Mouse (Mus musculus): Measurements from ENCODE around the gene Alg12.
A peak's percentile ranks its signal among the peaks of the same experiment; 100 is the strongest.

The Alg12 gene

DNA sequence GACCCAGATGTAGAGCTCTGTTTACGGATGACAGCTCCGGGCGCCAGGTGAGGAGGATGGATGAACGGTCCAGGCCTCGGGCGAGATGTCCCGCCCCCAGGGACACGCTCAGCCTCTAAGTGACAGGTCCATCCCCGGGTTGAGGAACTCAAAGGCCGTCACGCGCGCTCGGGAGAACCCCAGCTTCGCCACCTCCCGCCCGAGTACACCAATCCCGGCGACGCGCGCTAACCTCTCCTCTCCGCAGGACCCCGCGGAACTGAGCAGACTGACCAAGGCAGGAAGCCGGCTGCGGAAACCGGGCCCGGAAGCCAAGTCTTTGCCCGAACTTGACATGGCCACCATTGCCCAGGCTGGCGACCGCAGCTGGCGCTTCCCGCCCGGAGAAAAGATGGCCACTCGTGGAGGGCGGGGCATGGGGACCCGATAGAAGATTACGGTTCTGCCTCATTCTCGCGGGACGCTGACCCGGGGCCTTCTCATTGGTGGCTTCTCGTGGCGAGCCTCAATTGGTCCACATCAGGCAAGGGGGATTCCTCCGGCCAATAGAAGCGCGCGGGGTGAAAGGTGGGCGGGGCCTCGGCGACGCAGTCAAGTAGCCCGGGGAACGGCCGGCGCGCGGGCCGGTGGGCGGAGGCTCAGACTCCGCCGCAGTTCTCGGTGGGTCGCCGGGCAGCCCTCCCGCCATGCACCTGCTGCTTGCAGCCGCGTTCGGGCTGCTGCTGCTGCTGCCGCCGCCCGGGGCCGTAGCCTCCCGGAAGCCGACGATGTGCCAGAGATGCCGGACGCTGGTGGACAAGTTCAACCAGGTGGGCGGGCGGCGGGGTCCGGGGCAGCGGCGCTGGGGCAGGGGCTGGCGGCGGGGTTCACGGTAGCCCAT is at the start of gene Alg12, which contains the start of gene Creld2:
Gene Alg12, minus strand, starts transcription at position 293 of the 880 bp plus-strand sequence.
Gene Creld2, plus strand, starts transcription at position 621 of the 880 bp plus-strand sequence.
- peak; percentile 98 for DNase-seq (ENCODE audit: low spot score in 2 of 2)

DNA sequence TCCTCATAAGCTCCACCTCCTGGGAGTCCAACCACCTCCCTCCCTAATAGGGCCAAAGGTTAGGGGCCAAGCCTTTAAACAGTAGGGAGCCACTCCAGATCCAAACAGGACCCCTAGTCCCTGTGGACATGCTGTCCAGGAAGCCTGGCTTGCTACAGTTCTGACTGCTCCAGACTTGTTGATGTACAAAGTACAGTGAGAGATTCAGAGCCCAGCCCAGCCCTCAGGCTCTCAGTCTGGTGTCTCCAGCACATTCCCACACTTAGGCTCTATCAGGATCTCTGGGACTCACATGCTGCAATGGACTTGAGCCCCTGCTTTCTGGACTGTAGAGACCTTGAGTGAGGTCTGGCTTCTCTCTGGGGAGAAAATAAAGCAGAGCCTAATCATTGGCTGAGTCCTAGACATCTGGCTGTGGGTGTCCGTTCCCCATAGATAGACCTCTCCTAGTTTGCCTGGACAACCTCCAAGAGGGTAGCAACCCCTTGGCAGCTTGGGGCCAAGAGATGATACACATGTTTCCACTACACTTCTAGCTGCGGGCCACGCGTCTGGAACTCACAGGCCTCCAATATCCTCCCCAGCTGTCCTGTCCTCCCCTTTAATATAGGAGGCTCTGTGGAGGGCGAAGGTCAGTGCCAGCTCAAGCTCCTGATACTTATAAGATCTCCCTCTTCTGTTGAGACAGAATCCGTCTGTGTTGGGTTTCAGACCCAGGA is 49.1 kb upstream of the Alg12 start:
- DNase-seq (ENCODE audit: low spot score in 2 of 2) = no peak

DNA sequence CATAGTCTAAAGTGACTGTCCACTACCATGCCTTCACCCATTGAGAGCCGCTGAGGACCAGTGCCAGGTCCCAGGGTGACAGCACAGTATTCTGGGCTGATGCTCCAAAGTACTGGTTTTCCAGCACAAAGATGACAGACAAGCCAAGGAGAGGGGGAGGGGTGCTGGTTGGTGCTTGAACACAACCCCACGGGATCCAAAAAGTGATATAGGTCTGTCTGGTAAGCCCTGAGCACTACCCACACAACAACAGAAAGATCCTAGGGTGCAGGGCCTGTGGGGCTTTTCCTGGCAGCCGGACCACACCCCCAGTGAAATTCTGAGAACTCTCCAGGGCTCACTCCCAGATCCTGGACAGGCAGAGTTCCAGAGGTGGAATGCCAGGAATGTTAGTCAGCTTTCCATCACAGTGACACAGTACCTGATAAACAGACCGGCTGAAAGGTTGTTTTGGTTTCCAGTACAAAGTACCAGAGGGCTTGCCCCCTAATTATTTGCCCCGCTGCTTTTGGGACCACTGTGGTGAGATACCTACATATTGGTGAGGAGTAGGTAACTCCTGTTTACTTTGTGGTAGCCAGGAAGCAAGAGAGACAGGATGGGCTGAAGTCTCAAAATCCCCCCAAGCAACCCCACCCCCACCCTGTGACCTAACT is 48.4 kb upstream of the Alg12 start:
- DNase-seq (ENCODE audit: low spot score in 2 of 2) = no peak

DNA sequence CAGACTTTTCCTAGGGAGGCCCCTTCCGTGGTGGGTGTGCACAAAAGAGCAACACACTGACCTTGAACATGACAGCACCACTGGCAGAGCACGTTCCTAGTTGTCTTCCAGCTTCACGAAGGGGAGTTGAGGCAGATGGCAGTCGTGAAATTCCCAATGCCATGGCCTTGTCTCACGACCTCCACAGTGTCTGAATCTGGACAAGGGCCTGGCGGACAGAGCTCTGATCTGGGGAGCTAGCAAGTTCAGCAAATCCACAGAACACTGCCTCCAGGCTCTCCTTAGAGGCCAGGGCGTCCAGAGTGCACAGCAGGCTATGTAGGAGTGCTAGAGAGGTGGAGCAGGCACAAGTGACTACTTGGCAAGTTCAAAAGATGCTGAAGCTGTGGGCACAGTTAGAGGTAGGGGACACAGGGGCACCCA is 47.8 kb upstream of the Alg12 start:
- DNase-seq (ENCODE audit: low spot score in 2 of 2) = no peak

DNA sequence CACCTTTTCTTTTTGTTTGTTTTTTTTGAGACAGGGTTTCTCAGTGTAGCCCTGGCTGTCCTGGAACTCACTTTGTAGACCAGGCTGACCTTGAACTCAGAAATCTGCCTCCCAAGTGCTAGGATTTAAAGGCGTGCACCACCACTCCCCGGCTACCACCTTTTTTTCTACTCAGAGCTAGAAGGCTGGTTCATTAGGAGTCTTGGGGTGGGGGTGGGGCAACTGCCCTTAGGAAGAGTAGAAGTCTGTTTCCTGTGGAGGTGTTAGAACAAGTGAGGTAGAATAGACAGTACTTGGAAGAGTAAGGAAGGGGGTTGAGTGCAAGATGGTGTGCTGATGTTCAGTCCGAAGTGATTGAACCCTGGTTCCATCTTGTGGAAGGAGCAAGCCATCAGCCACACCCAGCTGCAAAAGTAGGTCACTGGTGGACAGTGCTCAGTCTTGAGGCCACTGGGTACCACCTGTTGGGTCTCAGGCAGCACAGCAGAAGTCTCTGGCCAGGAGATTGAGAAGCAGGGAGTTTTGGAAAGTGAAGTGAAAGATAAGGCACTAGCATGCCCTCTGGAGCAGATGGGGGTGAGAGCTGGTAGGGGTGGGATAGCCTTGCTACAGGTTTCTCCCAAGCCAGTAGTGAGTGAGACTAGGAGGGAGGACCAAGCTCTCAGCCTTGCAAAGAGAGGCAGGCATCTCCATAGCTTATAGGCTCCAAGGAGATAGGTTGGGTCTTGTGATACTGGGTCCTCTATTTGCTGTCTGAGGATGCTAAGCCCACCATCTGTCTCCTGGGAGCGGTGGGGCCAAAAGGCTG is 47.0 kb upstream of the Alg12 start:
- DNase-seq (ENCODE audit: low spot score in 2 of 2) = no peak

DNA sequence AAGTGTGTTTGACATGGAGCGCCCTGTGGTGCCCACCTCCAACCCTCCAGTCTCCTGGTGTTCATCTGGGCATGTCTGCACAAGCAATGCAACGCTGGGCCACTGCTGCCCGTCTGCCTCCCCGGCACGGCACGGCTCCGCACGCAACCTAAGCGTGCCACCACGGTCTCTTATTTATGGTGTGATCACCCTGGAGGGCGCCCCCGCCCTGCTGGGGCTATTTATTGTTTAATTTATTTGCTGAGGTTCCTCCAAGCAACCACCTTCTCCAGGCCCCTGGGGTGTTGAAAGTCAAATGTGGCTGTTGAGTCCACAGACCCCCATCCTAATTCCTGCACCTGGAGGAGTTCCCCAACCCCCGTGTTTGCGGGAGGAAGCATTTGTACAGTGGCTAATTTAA is 45.9 kb upstream of the Alg12 start:
- no peak for DNase-seq (ENCODE audit: low spot score in 2 of 2)

DNA sequence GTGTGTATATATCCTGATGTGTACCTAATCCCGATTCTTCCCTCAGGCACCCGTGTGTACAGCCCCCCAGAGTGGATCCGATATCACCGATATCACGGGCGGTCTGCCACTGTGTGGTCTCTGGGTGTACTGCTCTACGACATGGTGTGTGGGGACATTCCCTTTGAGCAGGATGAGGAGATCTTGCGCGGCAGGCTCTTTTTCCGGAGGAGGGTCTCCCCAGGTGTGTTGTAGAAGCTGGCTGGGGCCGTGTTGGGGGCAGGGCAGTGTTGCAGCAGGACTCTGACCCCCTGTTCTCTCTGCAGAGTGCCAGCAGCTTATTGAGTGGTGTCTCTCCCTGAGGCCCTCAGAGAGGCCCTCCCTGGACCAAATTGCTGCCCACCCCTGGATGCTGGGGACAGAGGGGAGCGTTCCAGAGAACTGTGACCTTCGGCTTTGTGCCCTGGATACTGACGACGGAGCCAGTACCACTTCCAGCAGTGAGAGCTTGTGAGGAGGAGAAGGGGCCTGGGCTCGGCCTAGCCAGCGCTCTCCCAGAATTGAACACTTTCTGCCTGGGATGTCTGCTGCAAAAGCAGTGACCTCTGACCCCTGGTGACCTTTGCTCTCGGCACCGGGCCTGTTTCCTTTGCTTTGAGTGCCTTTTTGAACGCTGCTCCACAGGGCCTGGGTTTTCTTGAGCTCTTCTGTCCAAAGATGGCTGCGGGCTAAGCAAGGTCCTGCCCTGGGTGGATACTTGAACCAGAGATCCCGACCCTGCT is 45.3 kb upstream of the Alg12 start:
- DNase-seq (ENCODE audit: low spot score in 2 of 2) = no peak

DNA sequence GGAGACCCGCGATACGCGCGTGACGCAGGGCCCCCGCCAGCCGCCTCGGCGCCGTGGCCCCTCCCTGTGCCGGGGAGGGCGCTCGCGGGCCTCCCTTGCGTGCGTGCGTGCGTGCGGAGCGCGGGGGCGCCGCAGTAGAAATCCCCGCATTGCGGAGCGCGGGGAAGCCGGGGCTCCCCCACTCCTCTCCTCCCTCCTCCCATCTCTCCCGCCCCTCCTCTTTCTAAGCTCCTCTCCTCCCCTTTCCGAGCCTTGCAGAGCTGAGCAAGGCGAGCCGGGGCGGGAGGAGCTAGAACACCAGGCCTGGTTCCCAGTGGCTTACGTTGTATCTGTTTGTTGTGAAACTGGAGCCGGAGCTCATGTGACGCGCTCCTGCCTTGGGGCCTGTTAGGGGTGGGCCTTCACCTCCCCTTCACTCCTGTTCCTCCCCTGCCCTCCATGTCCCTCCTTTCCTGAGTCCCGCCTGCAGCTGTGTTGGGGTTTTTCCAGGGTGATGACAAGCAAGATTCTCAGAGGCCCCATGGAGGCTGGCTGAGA is 44.6 kb upstream of the Alg12 start:
- DNase-seq (ENCODE audit: low spot score in 2 of 2) = peak; percentile 55 to 67

GRCm38 (mm10) chr15:88862881-88863694 is 44.0 kb upstream of the Alg12 start:
- peak in 1 of 2 experiments; percentile 49 for DNase-seq (ENCODE audit: low spot score in 2 of 2)

- DNase-seq (ENCODE audit: low spot score in 2 of 2) = peak; percentile 93 to 97
Measured at GRCm38 (mm10) chr15:88861772-88862622, 42.9 kb upstream of the Alg12 start, which contains the start of gene Pim3. TSS of gene Pim3 (plus strand) at chr15:88862186.

DNA sequence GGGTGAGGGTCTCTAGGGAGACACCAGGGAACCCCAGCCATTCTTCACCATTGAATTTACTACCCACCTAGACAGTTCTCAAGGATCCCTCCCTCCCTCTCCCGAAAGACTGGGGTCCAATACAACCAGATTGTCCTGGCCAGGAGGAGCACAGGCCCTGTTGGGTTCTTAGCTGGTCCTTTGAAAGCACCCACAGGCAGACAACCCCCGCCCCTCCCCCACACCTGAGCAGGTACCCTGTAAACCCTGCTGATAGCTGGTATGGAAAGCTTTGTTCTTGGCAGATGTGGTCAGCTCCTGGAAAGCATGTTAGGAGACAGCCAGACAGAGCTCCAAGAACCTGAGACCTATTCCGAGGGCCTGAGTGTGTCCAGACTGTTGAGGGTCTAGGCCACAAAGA is 41.7 kb upstream of the Alg12 start:
- no peak for DNase-seq (ENCODE audit: low spot score in 2 of 2)

DNA sequence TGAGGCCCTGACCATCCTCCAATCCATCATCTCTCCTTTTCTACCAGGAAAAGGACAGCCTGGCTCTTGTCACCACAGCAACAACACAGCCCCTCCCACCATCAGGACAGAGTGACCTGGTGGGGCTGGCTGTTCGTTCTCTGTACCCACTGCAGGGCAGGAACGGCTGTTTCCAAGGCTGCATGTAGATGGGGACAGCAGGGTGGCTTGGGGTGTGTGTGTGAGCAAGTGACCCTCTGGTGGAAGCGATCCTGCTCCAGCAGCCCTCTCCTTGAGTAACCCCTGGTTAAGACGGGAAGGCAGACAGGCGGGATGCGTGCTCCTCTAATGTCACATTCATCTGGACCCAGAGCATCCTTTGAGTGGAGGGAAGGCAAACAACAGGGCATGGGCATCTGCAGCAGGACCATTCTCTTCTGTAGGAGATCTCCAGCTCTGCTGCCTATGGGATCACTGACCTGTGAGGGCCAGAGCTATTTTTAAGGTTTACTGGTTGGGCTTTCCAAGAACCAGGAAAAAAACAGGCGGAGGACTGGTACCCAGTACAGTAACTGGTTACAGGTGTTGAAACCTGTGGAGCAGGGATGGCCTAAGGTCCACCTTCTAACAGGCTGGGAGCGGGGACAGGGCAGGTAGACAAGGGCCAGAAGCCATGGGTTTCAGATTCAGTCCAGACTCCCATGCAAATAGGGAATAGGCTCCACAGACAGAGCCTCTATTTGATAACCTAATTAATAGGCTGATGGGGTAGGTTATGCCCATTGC is 40.3 kb upstream of the Alg12 start:
- DNase-seq (ENCODE audit: low spot score in 2 of 2) = no peak

DNA sequence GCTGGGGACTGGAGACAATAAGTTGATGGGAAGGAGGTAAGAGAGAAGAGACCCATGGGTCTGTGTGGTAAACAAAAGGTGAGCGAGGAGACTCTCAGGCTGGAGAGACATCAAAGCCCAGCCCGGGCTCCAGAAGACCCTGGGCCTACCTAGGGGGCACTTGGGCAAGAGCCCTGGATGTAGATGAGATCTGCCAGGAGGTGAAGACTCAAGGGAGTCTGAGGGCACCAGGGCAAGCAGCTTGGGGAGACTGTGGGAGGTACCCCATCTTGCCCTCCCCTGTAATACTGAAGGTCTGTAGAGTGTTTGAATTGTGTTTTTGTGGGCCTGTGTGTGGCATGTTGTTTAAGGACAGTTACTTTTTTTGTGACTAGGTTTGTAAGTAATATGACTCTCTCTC is 39.6 kb upstream of the Alg12 start:
- no peak for DNase-seq (ENCODE audit: low spot score in 2 of 2)

GRCm38 (mm10) chr15:88858141-88858541 is 39.0 kb upstream of the Alg12 start:
- peak in 1 of 2 experiments; percentile 65 for DNase-seq (ENCODE audit: low spot score in 2 of 2)

- DNase-seq (ENCODE audit: low spot score in 2 of 2) = no peak
Measured at GRCm38 (mm10) chr15:88857361-88857760, 38.2 kb upstream of the Alg12 start.

DNA sequence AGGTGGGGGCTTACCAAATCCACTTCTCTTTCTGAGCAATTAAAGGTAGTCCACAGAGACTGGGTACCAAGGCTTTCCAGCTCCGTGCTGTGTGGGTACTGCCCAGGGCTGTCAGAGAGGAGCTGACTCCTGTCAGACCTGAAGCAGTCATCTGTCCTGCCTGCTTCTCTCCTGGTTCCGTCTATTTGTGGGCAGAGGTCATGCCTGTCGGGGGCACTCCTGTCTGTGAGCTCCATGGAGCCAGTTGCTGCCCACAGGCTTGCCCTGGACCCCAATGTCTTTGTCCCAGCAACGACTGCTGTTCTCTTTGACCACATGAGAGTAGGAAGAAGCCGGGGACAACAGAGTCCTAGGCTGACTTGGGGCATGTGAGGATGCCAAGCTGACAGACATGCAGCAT is 37.5 kb upstream of the Alg12 start:
- no peak for DNase-seq (ENCODE audit: low spot score in 2 of 2)

- DNase-seq (ENCODE audit: low spot score in 2 of 2) = no peak
Measured at GRCm38 (mm10) chr15:88855896-88856417, 36.8 kb upstream of the Alg12 start.
